Mouse (Mus musculus): ENCODE results near the gene St5. TPM values are rescaled to one million over a fixed set of nuclear protein-coding genes. Genes with fewer than 3 reads are reported as not detected.

Gene St5
- total and polyA plus RNA-seq, 2 experiments from 2014 or later: 12.3 to 18.0 TPM

- TF ChIP-seq CTCF (IDR thresholded peaks at IDR 0.05; ENCODE audit: low read depth): no peak
- Histone ChIP-seq H3K27me3 (ENCODE audit: insufficient read depth, low read length) (no peaks in the 10 kb centered on the region), H3K9me3 (ENCODE audit: low read length) (no peaks in the 10 kb centered on the region), H3K4me3 (ENCODE audit: low read depth, low read length) (no peak overlapping the region), H3K36me3 (ENCODE audit: insufficient read depth) (no peaks in the 10 kb centered on the region), H3K4me2 (ENCODE audit: low read depth) (no peak overlapping the region), H3K27ac (ENCODE audit: low read depth, low read length) (no peak overlapping the region), H3K4me1 (ENCODE audit: insufficient read depth) (no peaks in the 10 kb centered on the region), H3K9ac (no peak overlapping the region)
- 90% methylated on average over 4 of the region's 4 CpGs for WGBS
- DNase-seq (no peak), ATAC-seq (no peak)
These were observed 135.0 kb downstream of the St5 start for GRCm38 (mm10) chr7:109568391-109568892.

GRCm38 (mm10) chr7:109566841-109567768, 136.3 kb downstream of the St5 start:
- Histone ChIP-seq H3K9ac (no peak overlapping the region), H3K27me3 (ENCODE audit: insufficient read depth, low read length) (no peaks in the 10 kb centered on the region), H3K4me2 (ENCODE audit: low read depth) (no peak overlapping the region), H3K9me3 (ENCODE audit: low read length) (no peaks in the 10 kb centered on the region), H3K4me1 (ENCODE audit: insufficient read depth) (no peaks in the 10 kb centered on the region), H3K36me3 (ENCODE audit: insufficient read depth) (no peaks in the 10 kb centered on the region), H3K4me3 (ENCODE audit: low read depth, low read length) (no peak overlapping the region), H3K27ac (ENCODE audit: low read depth, low read length) (no peak overlapping the region)
- no peak for TF ChIP-seq CTCF (IDR thresholded peaks at IDR 0.05; ENCODE audit: low read depth)
- ATAC-seq (no peak), DNase-seq (no peak)
- 78% methylated on average over 11 of the region's 11 CpGs for WGBS

GRCm38 (mm10) chr7:109566327-109566726, 137.1 kb downstream of the St5 start:
- no peak overlapping the region for H3K4me2 ChIP-seq (ENCODE audit: low read depth)
- no peaks in the 10 kb centered on the region for H3K27me3 ChIP-seq (ENCODE audit: insufficient read depth, low read length)
- H3K36me3 ChIP-seq (ENCODE audit: insufficient read depth): no peaks in the 10 kb centered on the region
- no peaks in the 10 kb centered on the region for H3K4me1 ChIP-seq (ENCODE audit: insufficient read depth)
- no peak overlapping the region for H3K4me3 ChIP-seq (ENCODE audit: low read depth, low read length)
- no peak overlapping the region for H3K27ac ChIP-seq (ENCODE audit: low read depth, low read length)
- H3K9me3 ChIP-seq (ENCODE audit: low read length): no peaks in the 10 kb centered on the region
- TF ChIP-seq CTCF (IDR thresholded peaks at IDR 0.05; ENCODE audit: low read depth): no peak
- ATAC-seq (no peak), DNase-seq (no peak)
- no peak overlapping the region for H3K9ac ChIP-seq

- ATAC-seq: no peak
- no peak overlapping the region for H3K27ac ChIP-seq (ENCODE audit: low read depth, low read length)
- no peaks in the 10 kb centered on the region for H3K27me3 ChIP-seq (ENCODE audit: insufficient read depth, low read length)
- H3K4me1 ChIP-seq (ENCODE audit: insufficient read depth): no peaks in the 10 kb centered on the region
- H3K36me3 ChIP-seq (ENCODE audit: insufficient read depth): no peaks in the 10 kb centered on the region
- WGBS: 74% methylated on average over 4 of the region's 4 CpGs
- no peak overlapping the region for H3K9ac ChIP-seq
- no peaks in the 10 kb centered on the region for H3K9me3 ChIP-seq (ENCODE audit: low read length)
- no peak for DNase-seq
- TF ChIP-seq CTCF (IDR thresholded peaks at IDR 0.05; ENCODE audit: low read depth): no peak
- no peak overlapping the region for H3K4me2 ChIP-seq (ENCODE audit: low read depth)
- H3K4me3 ChIP-seq (ENCODE audit: low read depth, low read length): no peak overlapping the region
These were observed 139.5 kb downstream of the St5 start for GRCm38 (mm10) chr7:109563775-109564362.

GRCm38 (mm10) chr7:109562676-109563075, 140.7 kb downstream of the St5 start:
- no peak overlapping the region for H3K4me3 ChIP-seq (ENCODE audit: low read depth, low read length)
- no peak overlapping the region for H3K9ac ChIP-seq
- no peaks in the 10 kb centered on the region for H3K36me3 ChIP-seq (ENCODE audit: insufficient read depth)
- H3K4me2 ChIP-seq (ENCODE audit: low read depth): no peak overlapping the region
- H3K9me3 ChIP-seq (ENCODE audit: low read length): no peaks in the 10 kb centered on the region
- TF ChIP-seq CTCF (IDR thresholded peaks at IDR 0.05; ENCODE audit: low read depth): no peak
- no peaks in the 10 kb centered on the region for H3K27me3 ChIP-seq (ENCODE audit: insufficient read depth, low read length)
- DNase-seq (no peak), ATAC-seq (no peak)
- no peaks in the 10 kb centered on the region for H3K4me1 ChIP-seq (ENCODE audit: insufficient read depth)
- H3K27ac ChIP-seq (ENCODE audit: low read depth, low read length): no peak overlapping the region
- 73% methylated on average over 5 of the region's 5 CpGs for WGBS

GRCm38 (mm10) chr7:109562154-109562599, 141.2 kb downstream of the St5 start:
- H3K27me3 ChIP-seq (ENCODE audit: insufficient read depth, low read length): no peaks in the 10 kb centered on the region
- no peak overlapping the region for H3K9ac ChIP-seq
- no peak overlapping the region for H3K4me2 ChIP-seq (ENCODE audit: low read depth)
- WGBS: 54% methylated on average over 4 of the region's 4 CpGs
- H3K4me3 ChIP-seq (ENCODE audit: low read depth, low read length): no peak overlapping the region
- no peak for DNase-seq
- H3K4me1 ChIP-seq (ENCODE audit: insufficient read depth): no peaks in the 10 kb centered on the region
- H3K27ac ChIP-seq (ENCODE audit: low read depth, low read length): 0 out of 2 replicates have a peak overlapping the region, but pooled peaks have one; percentile 15
- ATAC-seq: no peak
- no peaks in the 10 kb centered on the region for H3K36me3 ChIP-seq (ENCODE audit: insufficient read depth)
- TF ChIP-seq CTCF (IDR thresholded peaks at IDR 0.05; ENCODE audit: low read depth): no peak
- no peaks in the 10 kb centered on the region for H3K9me3 ChIP-seq (ENCODE audit: low read length)

Measured in forebrain, postnatal 0 days (tissue).